Mouse (Mus musculus): Measurements from ENCODE around the gene Blmh.

DNA sequence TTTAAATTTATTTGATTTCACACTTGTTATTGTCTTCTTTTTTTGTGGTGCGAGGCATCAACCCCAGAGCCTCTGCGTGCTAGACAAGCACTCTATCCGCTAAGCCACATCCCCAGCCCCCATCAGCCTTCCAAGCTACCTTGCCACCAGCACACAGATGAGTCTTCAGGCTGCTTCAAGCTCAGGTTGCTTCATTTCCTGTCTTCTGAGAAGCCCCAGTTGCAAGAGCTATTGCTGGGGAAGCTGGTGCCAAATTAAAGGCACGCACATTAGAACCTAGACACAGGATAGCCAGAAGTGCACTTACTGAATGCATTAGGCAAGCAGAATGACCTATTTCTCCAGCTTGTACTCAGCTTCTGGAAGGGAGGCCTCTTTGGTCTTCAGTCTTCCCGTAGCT is 44.8 kb upstream of the Blmh start:
- TF ChIP-seq GATA1 (IDR thresholded peaks at IDR 0.05; ENCODE audit: borderline replicate concordance, low read length), result no peak
- no peak for TF ChIP-seq FLI1 (IDR thresholded peaks at IDR 0.05; ENCODE audit: low read length)

Measured in megakaryocyte, embryonic 14.5 days (primary cell).